Mouse (Mus musculus): Measurements from ENCODE around the gene Txndc17. TPM values are rescaled to one million over a fixed set of nuclear protein-coding genes. Genes with fewer than 3 reads are reported as not detected.
"Not testable (repeated sequence)": the region's sequence is repeated elsewhere in the genome, so short reads cannot be mapped to it uniquely, and the experiment has no call there.

Gene Txndc17
- 101 and 110 TPM in 2 replicates for polyA plus RNA-seq (2011; ENCODE audit: insufficient read depth, insufficient read length, low read depth, missing spikeins)

DNA sequence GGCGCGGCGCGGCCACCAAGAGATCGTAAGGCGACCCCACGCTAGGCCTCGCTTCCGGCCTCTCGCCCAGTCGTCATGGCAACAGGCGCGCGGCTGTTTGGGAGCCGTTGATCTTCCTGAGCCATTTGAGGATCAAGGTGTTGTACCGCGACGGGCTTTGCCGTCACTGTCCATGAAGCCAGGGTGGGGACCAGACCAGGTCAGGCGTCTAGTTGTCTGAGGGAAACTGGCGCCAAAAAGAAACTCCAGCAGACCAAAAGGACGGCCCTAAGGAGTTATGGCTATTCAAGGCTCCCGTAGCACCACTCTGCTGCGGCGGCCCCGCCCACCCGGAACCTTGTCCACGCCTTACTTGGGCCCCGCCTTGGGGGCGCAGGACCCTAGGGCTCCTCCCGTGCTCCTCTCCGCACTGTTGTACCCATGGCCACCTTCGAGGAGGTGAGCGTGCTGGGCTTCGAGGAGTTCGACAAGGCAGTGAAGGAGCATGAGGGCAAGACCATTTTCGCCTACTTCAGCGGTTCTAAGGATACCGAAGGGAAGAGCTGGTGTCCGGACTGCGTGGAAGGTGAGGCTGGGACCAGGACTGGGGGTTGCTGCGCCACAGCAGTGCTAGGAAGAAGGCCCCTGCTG is at the start of gene Txndc17, which contains the start of gene 4933427D14Rik:
Gene Txndc17, plus strand, starts transcription at position 344 of the 630 bp plus-strand sequence.
Gene 4933427D14Rik, minus strand, starts transcription at position 256 of the 630 bp plus-strand sequence.
- H3K4me3 ChIP-seq (ENCODE audit: low read depth, low read length), result peak within 1 kb of the TSS; percentile 90
- peak within 1 kb of the TSS; percentile 73 for H3K27ac ChIP-seq (ENCODE audit: insufficient read depth, low read length)
- no peaks in the 10 kb centered on the region for H3K4me1 ChIP-seq (ENCODE audit: control insufficient read depth, insufficient read depth, low read length)
- TF ChIP-seq POLR2A (IDR thresholded peaks at IDR 0.05; ENCODE audit: insufficient read depth, low read length) (peak; percentile 89), EP300 (IDR thresholded peaks at IDR 0.05; ENCODE audit: insufficient read depth, low read depth, low read length) (0 out of 2 replicates have a peak, but pooled peaks have one; percentile 7), CTCF (IDR thresholded peaks at IDR 0.05; ENCODE audit: low read depth, low read length) (no peak)
- H3K36me3 ChIP-seq (ENCODE audit: control insufficient read depth, insufficient read depth, low read length, poor library complexity, severe bottlenecking), result peaks cover 11% of the 10 kb centered on the region
- peak within 1 kb of the TSS; percentile 76 for H3K9ac ChIP-seq (ENCODE audit: low read depth, poor library complexity, severe bottlenecking)
- no peaks in the 10 kb centered on the region for H3K9me3 ChIP-seq (replicated peaks; ENCODE audit: control insufficient read depth, insufficient read depth, low read length, poor library complexity, severe bottlenecking)
- no peaks in the 10 kb centered on the region for H3K27me3 ChIP-seq (ENCODE audit: control insufficient read depth, insufficient read depth, low read length, poor library complexity, severe bottlenecking)

- Histone ChIP-seq H3K4me1 (ENCODE audit: control insufficient read depth, insufficient read depth, low read length) (no peaks in the 10 kb centered on the region), H3K4me3 (ENCODE audit: low read depth, low read length) (no peak overlapping the region), H3K9me3 (replicated peaks; ENCODE audit: control insufficient read depth, insufficient read depth, low read length, poor library complexity, severe bottlenecking) (no peaks in the 10 kb centered on the region), H3K36me3 (ENCODE audit: control insufficient read depth, insufficient read depth, low read length, poor library complexity, severe bottlenecking) (peaks cover 2% of the 10 kb centered on the region; the same call in 1 of the 2 replicates), H3K27me3 (ENCODE audit: control insufficient read depth, insufficient read depth, low read length, poor library complexity, severe bottlenecking) (no peaks in the 10 kb centered on the region), H3K27ac (ENCODE audit: insufficient read depth, low read length) (no peak overlapping the region), H3K9ac (ENCODE audit: low read depth, poor library complexity, severe bottlenecking) (no peak overlapping the region)
- TF ChIP-seq POLR2A (IDR thresholded peaks at IDR 0.05; ENCODE audit: insufficient read depth, low read length) (no peak), EP300 (IDR thresholded peaks at IDR 0.05; ENCODE audit: insufficient read depth, low read depth, low read length) (no peak), CTCF (IDR thresholded peaks at IDR 0.05; ENCODE audit: low read depth, low read length) (no peak)
Observed at GRCm38 (mm10) chr11:72163198-72163597, 44.1 kb upstream of the Txndc17 start.

GRCm38 (mm10) chr11:72169871-72170270 is 37.5 kb upstream of the Txndc17 start:
- Histone ChIP-seq H3K9me3 (replicated peaks; ENCODE audit: control insufficient read depth, insufficient read depth, low read length, poor library complexity, severe bottlenecking) (no peaks in the 10 kb centered on the region), H3K27ac (ENCODE audit: insufficient read depth, low read length) (no peak overlapping the region), H3K4me3 (ENCODE audit: low read depth, low read length) (no peak overlapping the region), H3K27me3 (ENCODE audit: control insufficient read depth, insufficient read depth, low read length, poor library complexity, severe bottlenecking) (no peaks in the 10 kb centered on the region), H3K36me3 (ENCODE audit: control insufficient read depth, insufficient read depth, low read length, poor library complexity, severe bottlenecking) (peaks cover 7% of the 10 kb centered on the region; the same call in 1 of the 2 replicates), H3K9ac (ENCODE audit: low read depth, poor library complexity, severe bottlenecking) (no peak overlapping the region), H3K4me1 (ENCODE audit: control insufficient read depth, insufficient read depth, low read length) (no peaks in the 10 kb centered on the region)
- TF ChIP-seq CTCF (IDR thresholded peaks at IDR 0.05; ENCODE audit: low read depth, low read length), result no peak
- no peak for TF ChIP-seq POLR2A (IDR thresholded peaks at IDR 0.05; ENCODE audit: insufficient read depth, low read length)
- TF ChIP-seq EP300 (IDR thresholded peaks at IDR 0.05; ENCODE audit: insufficient read depth, low read depth, low read length), result no peak

GRCm38 (mm10) chr11:72171906-72172305 is 35.4 kb upstream of the Txndc17 start:
- H3K27me3 ChIP-seq (ENCODE audit: control insufficient read depth, insufficient read depth, low read length, poor library complexity, severe bottlenecking); H3K4me3 ChIP-seq (ENCODE audit: low read depth, low read length); H3K27ac ChIP-seq (ENCODE audit: insufficient read depth, low read length); H3K9me3 ChIP-seq (replicated peaks; ENCODE audit: control insufficient read depth, insufficient read depth, low read length, poor library complexity, severe bottlenecking); H3K9ac ChIP-seq (ENCODE audit: low read depth, poor library complexity, severe bottlenecking); H3K4me1 ChIP-seq (ENCODE audit: control insufficient read depth, insufficient read depth, low read length): not testable (repeated sequence)
- H3K36me3 ChIP-seq (ENCODE audit: control insufficient read depth, insufficient read depth, low read length, poor library complexity, severe bottlenecking), result peaks cover 11% of the 10 kb centered on the region

DNA sequence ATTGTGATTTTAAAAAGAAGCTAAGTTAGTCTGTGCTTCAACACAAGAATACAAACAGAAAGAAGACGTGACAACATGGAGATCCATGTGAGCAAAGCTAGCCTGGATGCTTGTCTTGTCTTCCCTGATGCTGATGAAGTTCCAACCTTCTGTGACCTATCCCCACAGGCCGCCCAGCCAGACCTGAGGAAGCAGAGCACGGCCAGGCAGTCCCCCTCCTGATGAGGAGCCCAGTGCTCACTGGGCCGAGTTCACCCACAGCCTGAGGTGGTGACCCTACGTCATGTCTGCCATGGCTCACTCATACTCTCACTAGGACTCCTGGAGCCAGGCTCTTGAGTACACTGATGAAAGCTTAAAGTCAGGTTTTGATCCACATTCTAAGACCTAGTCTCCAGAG is 33.8 kb upstream of the Txndc17 start:
- no peak for TF ChIP-seq CTCF (IDR thresholded peaks at IDR 0.05; ENCODE audit: low read depth, low read length)
- TF ChIP-seq EP300 (IDR thresholded peaks at IDR 0.05; ENCODE audit: insufficient read depth, low read depth, low read length), result no peak
- no peak for TF ChIP-seq POLR2A (IDR thresholded peaks at IDR 0.05; ENCODE audit: insufficient read depth, low read length)
- no peaks in the 10 kb centered on the region for H3K27me3 ChIP-seq (ENCODE audit: control insufficient read depth, insufficient read depth, low read length, poor library complexity, severe bottlenecking)
- H3K27ac ChIP-seq (ENCODE audit: insufficient read depth, low read length), result no peak overlapping the region
- no peaks in the 10 kb centered on the region for H3K9me3 ChIP-seq (replicated peaks; ENCODE audit: control insufficient read depth, insufficient read depth, low read length, poor library complexity, severe bottlenecking)
- H3K36me3 ChIP-seq (ENCODE audit: control insufficient read depth, insufficient read depth, low read length, poor library complexity, severe bottlenecking), result peaks cover 11% of the 10 kb centered on the region
- H3K9ac ChIP-seq (ENCODE audit: low read depth, poor library complexity, severe bottlenecking), result no peak overlapping the region
- H3K4me3 ChIP-seq (ENCODE audit: low read depth, low read length), result no peak overlapping the region
- H3K4me1 ChIP-seq (ENCODE audit: control insufficient read depth, insufficient read depth, low read length), result no peaks in the 10 kb centered on the region

- H3K4me3 ChIP-seq (ENCODE audit: low read depth, low read length), result no peak overlapping the region
- H3K9ac ChIP-seq (ENCODE audit: low read depth, poor library complexity, severe bottlenecking), result no peak overlapping the region
- TF ChIP-seq POLR2A (IDR thresholded peaks at IDR 0.05; ENCODE audit: insufficient read depth, low read length) (no peak), CTCF (IDR thresholded peaks at IDR 0.05; ENCODE audit: low read depth, low read length) (no peak), EP300 (IDR thresholded peaks at IDR 0.05; ENCODE audit: insufficient read depth, low read depth, low read length) (no peak)
- H3K9me3 ChIP-seq (replicated peaks; ENCODE audit: control insufficient read depth, insufficient read depth, low read length, poor library complexity, severe bottlenecking), result no peaks in the 10 kb centered on the region
- no peaks in the 10 kb centered on the region for H3K4me1 ChIP-seq (ENCODE audit: control insufficient read depth, insufficient read depth, low read length)
- peaks cover 11% of the 10 kb centered on the region for H3K36me3 ChIP-seq (ENCODE audit: control insufficient read depth, insufficient read depth, low read length, poor library complexity, severe bottlenecking)
- no peak overlapping the region for H3K27ac ChIP-seq (ENCODE audit: insufficient read depth, low read length)
- no peaks in the 10 kb centered on the region for H3K27me3 ChIP-seq (ENCODE audit: control insufficient read depth, insufficient read depth, low read length, poor library complexity, severe bottlenecking)
Observed at GRCm38 (mm10) chr11:72174721-72175120, 32.6 kb upstream of the Txndc17 start.
